Mouse (Mus musculus): ENCODE data around the gene Cox6a2. TPM values are rescaled to one million over a fixed set of nuclear protein-coding genes. Genes with fewer than 3 reads are reported as not detected.
"Not testable (repeated sequence)": the region's sequence is repeated elsewhere in the genome, so short reads cannot be mapped to it uniquely, and the experiment has no call there.

Gene Cox6a2
- polyA plus RNA-seq, 1 experiment from 2014 or later: 168 TPM

GRCm38 (mm10) chr7:128169996-128170395 lies 36.2 kb downstream of the Cox6a2 start:
- Histone ChIP-seq H3K9ac (ENCODE audit: low read depth, low read length) (no peak overlapping the region), H3K27ac (replicated peaks; ENCODE audit: low read depth, low read length) (no peak overlapping the region)
- WGBS: 74% methylated on average over 3 of the region's 3 CpGs

GRCm38 (mm10) chr7:128166391-128166790 lies 39.8 kb downstream of the Cox6a2 start:
- no peaks in the 10 kb centered on the region for H3K27me3 ChIP-seq (replicated peaks; ENCODE audit: control insufficient read depth, insufficient read depth, low read length)
- H3K9me3 ChIP-seq (ENCODE audit: control insufficient read depth, low read length): no peaks in the 10 kb centered on the region
- no peak overlapping the region for H3K27ac ChIP-seq (replicated peaks; ENCODE audit: low read depth, low read length)
- DNase-seq (ENCODE audit: low spot score) (no peak), ATAC-seq (ENCODE audit: low read depth) (no peak)
- H3K9ac ChIP-seq (ENCODE audit: low read depth, low read length): no peak overlapping the region
- H3K36me3 ChIP-seq (ENCODE audit: control insufficient read depth, insufficient read depth, low read length): no peaks in the 10 kb centered on the region
- H3K4me1 ChIP-seq (ENCODE audit: control insufficient read depth, insufficient read depth, low read length): no peaks in the 10 kb centered on the region
- WGBS: 88% methylated on average over 7 of the region's 7 CpGs
- H3K4me3 ChIP-seq (ENCODE audit: low read depth, low read length): no peak overlapping the region
- no peak overlapping the region for H3K4me2 ChIP-seq (ENCODE audit: low read depth, low read length)

More at GRCm38 (mm10) chr7:128169996-128170395, 36.2 kb downstream of the Cox6a2 start:
- Histone ChIP-seq H3K4me2 (ENCODE audit: low read depth, low read length) (no peak overlapping the region), H3K4me3 (ENCODE audit: low read depth, low read length) (no peak overlapping the region), H3K36me3 (ENCODE audit: control insufficient read depth, insufficient read depth, low read length) (no peaks in the 10 kb centered on the region), H3K9me3 (ENCODE audit: control insufficient read depth, low read length) (no peaks in the 10 kb centered on the region), H3K4me1 (ENCODE audit: control insufficient read depth, insufficient read depth, low read length) (no peaks in the 10 kb centered on the region), H3K27me3 (replicated peaks; ENCODE audit: control insufficient read depth, insufficient read depth, low read length) (no peaks in the 10 kb centered on the region)
- DNase-seq (ENCODE audit: low spot score) (no peak), ATAC-seq (ENCODE audit: low read depth) (no peak)

- no peak overlapping the region for H3K27ac ChIP-seq (replicated peaks; ENCODE audit: low read depth, low read length)
- H3K4me3 ChIP-seq (ENCODE audit: low read depth, low read length): no peak overlapping the region
- ATAC-seq (ENCODE audit: low read depth) (no peak), DNase-seq (ENCODE audit: low spot score) (no peak)
- no peaks in the 10 kb centered on the region for H3K27me3 ChIP-seq (replicated peaks; ENCODE audit: control insufficient read depth, insufficient read depth, low read length)
- no peaks in the 10 kb centered on the region for H3K9me3 ChIP-seq (ENCODE audit: control insufficient read depth, low read length)
- no peaks in the 10 kb centered on the region for H3K36me3 ChIP-seq (ENCODE audit: control insufficient read depth, insufficient read depth, low read length)
- H3K9ac ChIP-seq (ENCODE audit: low read depth, low read length): no peak overlapping the region
- H3K4me2 ChIP-seq (ENCODE audit: low read depth, low read length): no peak overlapping the region
- no peaks in the 10 kb centered on the region for H3K4me1 ChIP-seq (ENCODE audit: control insufficient read depth, insufficient read depth, low read length)
- WGBS: 91% methylated on average over 4 of the region's 4 CpGs
These were observed 42.2 kb downstream of the Cox6a2 start for GRCm38 (mm10) chr7:128164001-128164400.

- H3K9ac ChIP-seq (ENCODE audit: low read depth, low read length); H3K4me1 ChIP-seq (ENCODE audit: control insufficient read depth, insufficient read depth, low read length); H3K27me3 ChIP-seq (replicated peaks; ENCODE audit: control insufficient read depth, insufficient read depth, low read length); H3K4me3 ChIP-seq (ENCODE audit: low read depth, low read length); ATAC-seq (ENCODE audit: low read depth); H3K36me3 ChIP-seq (ENCODE audit: control insufficient read depth, insufficient read depth, low read length); DNase-seq (ENCODE audit: low spot score); H3K4me2 ChIP-seq (ENCODE audit: low read depth, low read length); H3K27ac ChIP-seq (replicated peaks; ENCODE audit: low read depth, low read length); H3K9me3 ChIP-seq (ENCODE audit: control insufficient read depth, low read length): not testable (repeated sequence)
- whole genome bisulfite sequencing: 76% methylated on average over 7 of the region's 8 CpGs
These were observed 47.4 kb downstream of the Cox6a2 start for GRCm38 (mm10) chr7:128158688-128159354.

Other genes starting within 250 kb of the Cox6a2 start
- 46.3 and 58.2 TPM in 2 replicates for gene Fus, start 238.9 kb downstream of the Cox6a2 start, polyA plus RNA-seq (2014; fragmentation: Nextera tagmentation; extraction: Ambion mirVana)
- 78.6 and 81.1 TPM in 2 replicates for gene Pycard, start 212.5 kb downstream of the Cox6a2 start, polyA plus RNA-seq (2014; fragmentation: Nextera tagmentation; extraction: Ambion mirVana)
- gene Trim72, start 202.4 kb downstream of the Cox6a2 start, polyA plus RNA-seq (2014; fragmentation: Nextera tagmentation; extraction: Ambion mirVana): 4.2 and 5.3 TPM in 2 replicates
- 1.0 and 1.4 TPM in 2 replicates for gene Itgam, start 143.7 kb downstream of the Cox6a2 start, polyA plus RNA-seq (2014; fragmentation: Nextera tagmentation; extraction: Ambion mirVana)
- not detected in 2 replicates for gene Gm49368, start 143.7 kb downstream of the Cox6a2 start, polyA plus RNA-seq (2014; fragmentation: Nextera tagmentation; extraction: Ambion mirVana)
- 0.10 TPM in 2 replicates for gene Itgax, start 76.8 kb downstream of the Cox6a2 start, polyA plus RNA-seq (2014; fragmentation: Nextera tagmentation; extraction: Ambion mirVana)
- not detected in 2 replicates for gene Itgad, start 52.0 kb downstream of the Cox6a2 start, polyA plus RNA-seq (2014; fragmentation: Nextera tagmentation; extraction: Ambion mirVana)
- 12.4 and 13.9 TPM in 2 replicates for gene Armc5, start 31.0 kb upstream of the Cox6a2 start, polyA plus RNA-seq (2014; fragmentation: Nextera tagmentation; extraction: Ambion mirVana)
- 8.4 and 8.9 TPM in 2 replicates for gene 9130023H24Rik, start 31.6 kb upstream of the Cox6a2 start, polyA plus RNA-seq (2014; fragmentation: Nextera tagmentation; extraction: Ambion mirVana)
- 74.4 and 76.8 TPM in 2 replicates for gene Tgfb1i1, start 40.4 kb upstream of the Cox6a2 start, polyA plus RNA-seq (2014; fragmentation: Nextera tagmentation; extraction: Ambion mirVana)
- gene Slc5a2, start 59.3 kb upstream of the Cox6a2 start, polyA plus RNA-seq (2014; fragmentation: Nextera tagmentation; extraction: Ambion mirVana): not detected in 2 replicates
- gene BC017158, start 91.8 kb upstream of the Cox6a2 start, polyA plus RNA-seq (2014; fragmentation: Nextera tagmentation; extraction: Ambion mirVana): 23.6 and 26.1 TPM in 2 replicates
- gene Rgs10, start 212.4 kb upstream of the Cox6a2 start, polyA plus RNA-seq (2014; fragmentation: Nextera tagmentation; extraction: Ambion mirVana): 15.8 and 20.7 TPM in 2 replicates